Mouse (Mus musculus): Measurements from ENCODE around the gene Itih4.

Gene Itih4

GRCm38 (mm10) chr14:30879794-30880193 is 6.5 kb upstream of the Itih4 start:
- DNase-seq (ENCODE audit: low spot score) = no peak

DNA sequence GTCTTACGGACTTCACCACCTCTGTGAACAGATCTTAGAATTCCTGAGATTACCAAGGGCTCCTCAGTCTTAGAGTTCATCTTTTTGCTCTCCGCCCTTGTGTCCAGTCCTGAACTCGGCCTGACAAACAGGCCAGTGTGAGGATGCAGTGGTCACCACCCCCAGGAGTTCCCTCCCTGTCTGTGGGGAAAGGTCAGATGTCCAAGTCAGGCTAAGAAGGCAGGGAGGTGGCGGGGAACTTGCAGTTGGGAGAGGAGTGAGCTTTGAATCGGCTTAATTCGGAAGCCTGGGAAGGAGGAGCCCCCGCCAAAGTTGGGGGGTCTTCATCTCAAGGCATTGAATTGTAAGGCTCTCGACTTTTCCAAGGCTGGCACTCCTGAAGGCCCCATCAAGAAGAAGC is 6.0 kb upstream of the Itih4 start:
- DNase-seq (ENCODE audit: low spot score) = no peak

- DNase-seq (ENCODE audit: low spot score) = peak; percentile 45
Measured at GRCm38 (mm10) chr14:30880811-30881717, 5.2 kb upstream of the Itih4 start.

GRCm38 (mm10) chr14:30881718-30882108 is 4.6 kb upstream of the Itih4 start:
- no peak for DNase-seq (ENCODE audit: low spot score)

- DNase-seq (ENCODE audit: low spot score) = no peak
Measured at GRCm38 (mm10) chr14:30885298-30885697, 978 bp upstream of the Itih4 start.

DNA sequence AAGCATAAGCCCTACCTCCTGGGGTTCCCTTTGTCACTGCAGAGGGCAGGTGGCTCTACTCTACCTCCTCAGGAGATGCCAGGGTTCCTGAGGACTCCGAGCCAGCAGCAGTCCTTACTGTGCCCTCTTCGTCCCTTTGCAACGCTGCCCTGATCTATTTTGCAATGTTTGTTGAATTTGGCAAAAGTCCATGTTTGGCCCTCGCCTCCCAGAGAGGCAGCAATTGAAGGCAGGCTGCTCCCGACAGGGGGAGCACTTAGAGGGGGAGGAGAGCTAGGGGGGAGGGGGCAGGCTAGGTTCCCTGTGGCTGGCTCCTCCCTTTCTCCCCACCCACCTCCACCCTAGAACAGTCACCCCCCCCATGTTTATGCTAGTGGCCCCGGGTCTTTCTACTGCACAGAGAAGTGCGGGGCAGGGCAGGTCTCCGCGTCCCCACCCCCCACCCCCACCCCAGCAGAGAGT is 2.0 kb downstream of the Itih4 start:
- DNase-seq (ENCODE audit: low spot score) = no peak

- DNase-seq (ENCODE audit: low spot score) = no peak
Measured at GRCm38 (mm10) chr14:30899972-30900371, 13.7 kb downstream of the Itih4 start.

DNA sequence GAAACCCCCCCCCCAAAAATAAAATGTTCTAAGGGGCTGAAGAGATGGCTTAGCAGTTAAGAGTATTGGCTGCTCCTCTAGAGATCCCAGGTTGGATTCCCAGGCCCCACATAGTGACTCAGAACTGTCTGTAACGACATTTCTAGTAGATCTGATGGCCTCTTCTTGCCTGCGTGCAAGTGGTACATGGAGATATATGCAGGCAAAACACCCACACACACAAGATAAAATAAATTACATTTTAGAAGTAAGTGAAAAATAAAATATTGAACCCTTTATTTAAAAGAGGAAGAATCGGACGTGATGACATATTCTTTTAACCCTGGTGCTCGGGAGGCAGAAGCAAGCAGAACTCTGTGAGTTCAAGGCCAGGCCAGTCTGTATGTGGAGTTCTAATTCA is 16.4 kb downstream of the Itih4 start:
- no peak for DNase-seq (ENCODE audit: low spot score)

- no peak for DNase-seq (ENCODE audit: low spot score)
Measured at GRCm38 (mm10) chr14:30903036-30903435, 16.8 kb downstream of the Itih4 start.

DNA sequence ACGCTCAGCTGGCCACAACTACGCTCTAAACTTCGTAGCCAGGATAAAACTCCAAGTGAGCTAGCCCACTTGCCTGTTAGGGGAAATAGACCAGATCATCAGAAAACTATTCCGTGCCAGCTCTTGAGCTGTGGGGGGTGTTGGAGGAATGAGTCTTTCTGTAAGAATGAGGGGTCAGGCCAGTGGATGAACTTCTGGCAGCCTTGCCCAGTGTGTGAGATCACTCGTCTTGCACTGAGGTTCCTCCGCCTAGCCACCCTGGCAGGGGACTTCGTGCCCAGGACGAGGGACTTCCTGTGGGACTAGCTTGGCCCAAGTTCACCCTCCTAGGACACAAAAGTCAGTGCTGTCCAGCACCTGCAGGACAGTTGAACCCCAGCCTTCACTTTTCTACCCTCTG is 18.0 kb downstream of the Itih4 start:
- no peak for DNase-seq (ENCODE audit: low spot score)

GRCm38 (mm10) chr14:30906001-30906400 is 19.7 kb downstream of the Itih4 start:
- no peak for DNase-seq (ENCODE audit: low spot score)

DNA sequence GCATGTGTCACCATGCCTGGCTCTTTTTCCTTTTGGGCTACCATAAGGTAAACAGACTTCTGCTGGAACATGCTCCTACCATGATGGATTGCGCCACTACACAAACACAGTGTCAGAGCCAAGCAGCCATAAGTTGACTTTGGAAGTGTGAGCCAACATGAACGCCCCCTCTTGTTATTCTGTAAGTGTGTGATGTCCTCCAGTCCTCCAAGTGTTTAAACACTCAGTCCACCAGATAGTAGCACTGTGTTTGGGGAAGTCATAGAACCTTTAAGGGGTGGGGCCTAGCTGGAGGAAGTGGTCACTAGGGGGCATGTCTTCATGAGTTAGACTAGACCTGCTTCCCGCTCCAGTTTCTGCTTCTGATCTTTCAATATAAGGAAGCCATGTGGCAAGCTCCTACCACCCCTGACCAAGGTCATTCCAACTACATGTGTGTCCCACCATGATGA is 21.6 kb downstream of the Itih4 start:
- no peak for DNase-seq (ENCODE audit: low spot score)

GRCm38 (mm10) chr14:30911141-30911540 is 24.9 kb downstream of the Itih4 start:
- DNase-seq (ENCODE audit: low spot score) = no peak

DNA sequence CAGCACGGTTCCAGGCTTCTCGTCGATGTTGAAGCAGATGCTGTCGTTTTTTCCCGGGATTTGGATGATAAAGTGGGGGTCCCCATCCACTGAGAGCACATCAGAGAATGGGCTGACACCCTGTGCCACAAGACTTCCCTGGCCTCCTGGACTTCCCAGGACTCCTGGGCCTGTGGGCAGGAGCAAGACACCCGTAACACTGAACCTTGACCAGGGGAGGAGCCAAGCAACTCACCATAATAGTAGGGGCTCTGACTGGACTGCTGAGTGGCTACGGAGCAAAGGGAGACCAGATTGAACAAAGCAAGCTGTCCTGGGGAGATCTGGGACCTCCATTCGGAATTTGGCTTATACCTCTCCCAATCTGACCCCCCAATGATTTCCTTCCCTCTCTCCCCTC is 26.4 kb downstream of the Itih4 start:
- DNase-seq (ENCODE audit: low spot score) = no peak

DNA sequence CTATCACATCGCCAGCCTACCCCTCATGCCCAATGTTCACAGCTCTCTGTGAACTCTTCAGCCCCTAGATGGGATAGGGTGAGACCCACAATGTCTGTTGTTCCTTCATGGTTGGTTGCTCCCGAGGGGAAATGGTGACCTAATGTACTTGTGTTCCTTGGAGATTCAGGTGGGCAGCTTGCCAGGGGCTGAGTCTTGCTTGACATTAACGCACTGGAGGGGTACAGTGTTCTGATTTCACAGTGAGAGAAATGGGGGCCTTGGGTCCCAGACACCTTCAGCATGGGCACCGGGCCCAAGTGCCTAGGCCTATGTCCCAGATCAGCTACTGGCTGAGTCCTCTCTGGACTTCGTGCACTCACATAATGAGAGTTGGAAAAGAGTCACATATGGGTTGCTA is 27.1 kb downstream of the Itih4 start:
- DNase-seq (ENCODE audit: low spot score) = no peak

DNA sequence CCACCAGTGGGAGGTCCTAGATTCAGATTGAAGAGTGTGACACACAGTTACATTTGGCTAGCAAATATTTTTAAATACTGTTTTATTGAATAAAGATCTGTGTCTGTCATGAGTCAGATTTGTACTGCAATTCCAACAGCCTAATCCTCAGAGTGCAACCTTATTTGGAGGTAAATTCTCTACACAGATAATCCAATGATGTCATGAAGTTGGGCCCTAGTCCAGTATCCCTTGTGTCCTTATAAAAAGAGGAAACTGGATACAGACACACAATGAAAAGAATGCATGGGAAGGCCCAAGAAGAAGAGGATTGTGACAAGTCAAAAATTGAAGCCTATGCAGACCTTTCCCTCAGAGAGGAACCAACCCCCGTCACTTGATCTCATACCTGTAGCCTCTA is 30.2 kb downstream of the Itih4 start:
- no peak for DNase-seq (ENCODE audit: low spot score)

GRCm38 (mm10) chr14:30922053-30922670 is 35.9 kb downstream of the Itih4 start:
- DNase-seq (ENCODE audit: low spot score) = no peak

- DNase-seq (ENCODE audit: low spot score) = no peak
Measured at GRCm38 (mm10) chr14:30923375-30924105, 37.3 kb downstream of the Itih4 start, which contains the start of gene Itih3. TSS of gene Itih3 (minus strand) at chr14:30923760.

- no peak for DNase-seq (ENCODE audit: low spot score)
Measured at GRCm38 (mm10) chr14:30925492-30925891, 39.2 kb downstream of the Itih4 start.

- no peak for DNase-seq (ENCODE audit: low spot score)
Measured at GRCm38 (mm10) chr14:30930386-30930785, 44.1 kb downstream of the Itih4 start.

DNA sequence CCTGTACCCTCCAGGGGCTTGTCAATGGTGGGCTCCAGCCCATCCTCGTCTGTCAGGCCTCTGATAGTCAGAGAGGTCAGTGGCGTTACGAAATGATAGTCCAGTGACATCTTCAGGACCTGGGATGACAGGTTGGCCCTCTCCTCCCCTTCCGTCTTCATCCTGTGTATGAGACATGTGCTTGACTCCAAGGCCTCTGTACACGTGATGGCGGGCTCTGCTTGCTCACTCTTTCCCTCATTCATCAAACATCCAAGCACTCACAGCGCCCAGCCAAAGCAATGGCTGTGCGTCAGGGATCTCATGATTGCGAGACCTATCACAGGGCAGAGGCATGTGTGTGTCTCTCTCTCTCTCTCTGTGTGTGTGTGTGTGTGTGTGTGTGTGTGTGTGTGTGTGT is 47.1 kb downstream of the Itih4 start:
- DNase-seq (ENCODE audit: low spot score) = no peak

GRCm38 (mm10) chr14:30942254-30942653 is 56.0 kb downstream of the Itih4 start:
- no peak for DNase-seq (ENCODE audit: low spot score)

- DNase-seq (ENCODE audit: low spot score) = no peak
Measured at GRCm38 (mm10) chr14:30943038-30943437, 56.8 kb downstream of the Itih4 start, which contains the start of gene Itih1. TSS of gene Itih1 (minus strand) at chr14:30943289.
